Mouse (Mus musculus): ENCODE measurements around the gene Tctn3.
"Not testable (repeated sequence)": the region's sequence is repeated elsewhere in the genome, so short reads cannot be mapped to it uniquely, and the experiment has no call there.

Gene Tctn3

DNA sequence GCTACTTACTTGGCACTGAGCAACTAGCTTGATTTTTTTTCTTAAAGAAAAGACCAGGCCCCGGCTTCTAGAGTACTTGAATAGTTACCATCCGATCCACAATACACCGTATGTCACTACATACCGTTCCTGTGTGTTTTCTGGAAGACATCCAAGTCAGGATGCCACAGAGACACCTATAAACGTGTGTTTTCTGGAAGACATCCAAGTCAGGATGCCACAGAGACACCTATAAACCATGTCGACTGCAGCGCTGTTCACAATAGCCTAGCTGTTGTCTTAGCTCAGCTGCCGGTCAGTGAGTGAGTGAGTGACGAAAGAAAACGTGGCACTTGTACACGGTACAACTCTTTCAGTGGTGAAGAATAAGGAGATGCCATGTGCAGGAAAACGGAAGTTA lies 13.9 kb upstream of the Tctn3 start:
- no peak for DNase-seq (ENCODE audit: low spot score)

DNA sequence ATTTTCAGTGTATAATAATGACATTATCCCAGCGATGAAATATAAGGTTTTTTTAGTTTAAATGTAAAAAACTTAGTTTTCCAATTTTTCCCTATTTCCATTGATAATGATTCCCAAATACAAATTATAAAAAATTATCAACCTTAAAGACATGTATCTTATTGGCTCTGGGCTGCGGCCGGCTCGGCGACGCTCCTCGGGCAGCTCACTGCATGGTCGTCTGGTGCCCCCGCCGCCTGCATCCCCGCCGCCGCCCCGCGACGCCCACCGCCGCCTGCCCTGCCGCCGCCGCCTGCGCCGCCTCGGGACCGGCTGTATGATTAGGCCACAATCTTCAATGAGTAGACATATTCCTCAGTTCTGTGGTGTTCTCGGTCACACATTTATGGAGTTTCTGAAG lies 9.6 kb upstream of the Tctn3 start:
- DNase-seq (ENCODE audit: low spot score): not testable (repeated sequence)

DNA sequence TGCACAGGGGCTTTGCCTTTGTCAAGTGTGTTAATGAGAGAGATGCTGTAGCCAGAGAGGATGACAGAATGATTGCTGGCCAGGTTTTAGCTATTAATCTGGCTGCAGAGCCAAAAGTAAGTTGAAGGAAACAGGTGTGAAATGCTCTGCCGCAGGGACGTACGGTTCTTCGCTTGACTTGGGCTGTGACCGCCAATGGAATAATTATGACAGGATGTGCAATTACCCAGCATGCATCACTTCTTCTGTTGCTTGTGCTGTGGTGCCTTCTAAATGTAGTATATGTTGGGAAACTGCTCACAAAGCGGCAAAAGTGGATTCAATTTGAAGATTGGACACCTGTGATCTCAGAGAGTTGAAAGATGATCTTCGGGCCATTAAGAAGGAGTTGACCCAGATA lies 4.0 kb upstream of the Tctn3 start:
- no peak for DNase-seq (ENCODE audit: low spot score)

DNA sequence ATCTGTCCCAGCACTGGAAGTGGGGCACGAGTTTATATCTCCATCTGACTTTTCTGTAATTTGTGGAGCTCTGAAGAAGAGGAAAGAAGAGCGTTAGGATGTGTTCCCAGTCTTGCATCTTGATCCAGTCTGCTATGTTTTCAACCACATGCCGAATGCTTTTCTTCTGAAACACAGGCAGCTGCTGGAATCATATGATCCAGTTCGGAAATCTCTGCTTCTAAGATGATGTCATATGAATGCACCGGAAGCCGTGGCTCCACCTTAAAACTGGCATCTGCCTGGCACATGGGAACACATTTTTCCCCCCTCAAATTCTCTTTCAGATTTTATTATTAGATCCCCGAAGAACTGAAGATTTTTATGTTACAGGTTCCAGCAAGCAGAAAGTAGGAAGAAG lies 2.8 kb upstream of the Tctn3 start:
- no peak for DNase-seq (ENCODE audit: low spot score)

DNA sequence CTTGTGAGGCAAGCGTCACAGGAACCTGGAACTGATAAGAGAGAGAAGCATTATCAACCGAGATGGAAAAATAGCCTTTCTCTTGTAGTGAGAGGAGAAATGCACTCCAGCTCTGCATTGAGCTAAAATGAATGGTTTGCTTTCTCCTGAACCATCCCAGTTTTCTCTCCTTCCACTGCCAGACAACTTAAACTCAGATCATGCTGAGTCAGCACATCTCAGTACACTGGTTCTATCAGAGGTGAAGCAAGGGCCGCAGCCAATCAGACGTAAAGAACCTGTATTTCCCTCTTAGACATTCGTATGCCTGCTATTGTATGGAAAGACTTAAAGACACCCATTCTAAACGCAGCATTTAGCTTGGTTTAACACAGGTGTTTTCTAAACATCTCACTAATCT lies 4.4 kb downstream of the Tctn3 start:
- DNase-seq (ENCODE audit: low spot score): no peak

DNA sequence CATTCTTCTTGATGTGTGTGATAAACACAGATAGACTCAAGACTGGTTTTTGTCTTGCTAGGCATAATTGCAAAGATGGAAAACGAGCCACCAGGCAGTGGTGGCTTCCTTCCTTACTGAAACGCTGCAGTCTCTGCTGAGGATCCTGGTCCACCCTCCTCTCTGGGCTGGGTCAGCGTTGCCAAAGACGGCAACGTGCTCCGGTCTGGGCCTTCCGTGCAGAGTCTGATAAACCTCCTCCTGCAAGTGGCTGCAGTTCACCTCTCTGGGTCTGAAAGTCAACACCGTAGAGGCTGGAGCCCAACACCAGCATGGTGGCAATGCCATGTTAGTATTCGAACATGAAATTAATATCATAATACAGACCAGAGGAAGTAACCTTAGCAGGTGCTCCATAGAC lies 6.8 kb downstream of the Tctn3 start:
- DNase-seq (ENCODE audit: low spot score): no peak

DNA sequence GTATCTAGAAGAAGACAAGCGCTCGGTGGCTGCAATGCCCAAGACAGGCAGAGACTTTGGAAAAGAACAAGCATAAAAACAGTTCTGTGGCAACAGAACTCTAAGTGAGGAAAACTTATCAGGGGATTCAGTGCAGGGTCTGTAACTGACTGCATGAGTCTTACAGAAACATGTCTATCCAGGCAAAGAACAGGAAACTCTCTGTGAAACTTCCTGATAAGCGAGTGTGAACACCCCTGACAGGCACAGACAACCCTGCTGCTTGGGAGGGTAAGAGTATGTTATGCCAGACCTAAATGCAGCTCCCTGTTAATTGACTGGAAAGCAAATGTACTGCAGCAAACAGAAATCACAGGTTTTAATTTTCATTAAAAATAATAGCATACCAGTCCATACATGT lies 10.2 kb downstream of the Tctn3 start:
- DNase-seq (ENCODE audit: low spot score): no peak

DNA sequence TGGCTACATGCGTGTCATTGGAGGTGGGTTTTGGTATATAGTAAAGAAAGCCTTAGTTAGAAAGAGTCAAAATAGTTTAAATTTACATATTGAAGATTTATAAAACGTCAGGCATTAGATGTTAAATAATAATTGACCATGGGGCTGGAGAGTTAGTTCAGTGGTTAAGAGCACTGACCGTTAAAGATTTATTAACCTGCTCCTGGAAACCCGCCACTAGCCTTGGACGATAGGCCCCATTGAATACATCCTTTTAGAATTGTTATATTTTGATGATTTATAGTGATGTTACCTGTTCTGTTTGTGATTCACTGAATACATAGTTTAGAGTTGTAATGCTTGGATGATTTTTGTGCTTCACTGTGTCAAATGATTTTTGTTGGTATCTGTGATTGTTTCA lies 11.2 kb downstream of the Tctn3 start:
- not testable (repeated sequence) for DNase-seq (ENCODE audit: low spot score)

DNA sequence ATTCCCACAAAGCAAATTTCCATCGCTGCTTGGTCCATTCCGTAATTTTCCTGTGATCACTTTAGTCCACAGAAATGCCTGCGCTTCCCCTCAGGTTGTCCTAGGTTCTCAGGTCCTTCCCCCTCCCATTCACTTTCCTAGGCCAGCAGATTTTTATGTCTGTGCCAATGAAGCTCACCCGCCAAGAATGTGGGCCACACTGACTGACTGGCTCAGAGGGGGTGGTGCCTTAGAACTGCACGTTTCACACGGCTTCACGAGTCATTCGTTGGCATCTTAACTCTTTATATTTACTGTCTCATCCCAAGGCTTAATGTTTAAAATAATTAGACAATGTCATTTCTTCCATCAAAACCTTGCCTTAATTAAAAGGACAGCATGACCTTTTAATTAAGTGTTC lies 16.2 kb downstream of the Tctn3 start:
- DNase-seq (ENCODE audit: low spot score): no peak

DNA sequence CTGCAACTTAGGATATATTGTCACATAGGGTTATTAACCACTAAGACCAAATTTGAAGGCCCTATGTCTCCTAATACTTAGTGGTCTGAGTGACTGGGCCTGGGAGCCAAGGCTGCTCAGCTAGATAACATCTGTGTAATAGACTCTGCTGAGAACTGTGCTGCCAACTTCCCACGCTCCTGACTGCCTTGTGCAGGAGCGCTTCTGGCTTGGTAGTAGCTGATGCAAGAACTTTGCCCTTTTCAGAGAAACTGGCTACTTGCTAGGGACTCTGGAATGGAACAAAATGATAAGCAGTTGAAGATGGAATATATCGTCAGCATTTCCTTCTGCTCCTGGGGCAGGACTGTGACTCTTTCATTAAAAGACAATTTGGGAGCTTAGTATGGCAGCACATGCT lies 16.8 kb downstream of the Tctn3 start:
- no peak for DNase-seq (ENCODE audit: low spot score)

DNA sequence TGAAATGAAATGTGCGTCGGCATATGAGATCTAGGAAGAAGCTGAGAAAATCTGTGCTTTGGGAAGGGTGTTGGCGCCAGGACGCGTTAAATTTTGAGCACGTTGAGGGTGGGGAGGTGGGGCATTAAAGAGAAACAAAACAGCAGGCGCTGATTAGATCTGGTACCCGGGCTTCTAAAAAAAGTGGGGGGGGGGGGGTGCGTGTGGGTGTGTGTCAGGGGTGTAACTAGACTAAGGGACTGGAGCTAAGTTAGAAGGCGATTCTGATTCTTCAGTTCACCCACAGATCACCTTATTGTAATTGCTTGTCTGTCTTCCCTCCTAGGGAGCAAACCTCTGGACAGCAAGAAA lies 22.5 kb downstream of the Tctn3 start:
- DNase-seq (ENCODE audit: low spot score): no peak

DNA sequence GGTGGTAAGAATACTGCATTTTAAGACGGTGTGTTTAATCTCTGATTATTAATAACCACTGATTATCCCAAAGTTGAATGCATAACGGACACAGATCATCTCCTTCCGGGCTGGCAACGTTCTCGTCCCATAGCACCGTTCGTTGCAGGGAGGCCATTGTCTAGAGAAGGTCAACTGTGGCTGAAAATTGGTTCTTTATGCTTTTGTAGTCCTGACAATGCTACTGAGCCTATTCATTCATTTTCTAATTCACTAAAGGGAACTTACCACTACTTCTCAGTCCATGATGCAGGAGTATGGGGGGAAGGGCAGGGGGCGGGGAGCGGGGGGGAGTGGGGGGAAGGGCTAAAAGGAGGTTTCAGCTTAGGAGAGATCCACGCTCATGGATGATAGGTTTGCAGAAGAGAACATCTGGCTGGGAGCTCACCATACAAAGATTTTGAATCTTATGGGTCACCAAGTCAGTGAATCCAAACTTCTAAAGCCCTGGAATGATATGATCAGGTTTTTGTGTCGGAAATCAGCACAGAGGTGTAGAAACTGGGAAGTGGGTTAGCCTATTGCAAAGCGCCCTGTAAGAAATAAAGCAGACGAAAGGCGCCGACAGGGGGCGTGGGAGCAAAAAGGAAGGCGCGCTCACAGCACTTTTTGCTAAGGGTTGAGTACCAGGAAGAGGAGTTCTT lies 23.0 kb downstream of the Tctn3 start:
- DNase-seq (ENCODE audit: low spot score): peak; percentile 95

DNA sequence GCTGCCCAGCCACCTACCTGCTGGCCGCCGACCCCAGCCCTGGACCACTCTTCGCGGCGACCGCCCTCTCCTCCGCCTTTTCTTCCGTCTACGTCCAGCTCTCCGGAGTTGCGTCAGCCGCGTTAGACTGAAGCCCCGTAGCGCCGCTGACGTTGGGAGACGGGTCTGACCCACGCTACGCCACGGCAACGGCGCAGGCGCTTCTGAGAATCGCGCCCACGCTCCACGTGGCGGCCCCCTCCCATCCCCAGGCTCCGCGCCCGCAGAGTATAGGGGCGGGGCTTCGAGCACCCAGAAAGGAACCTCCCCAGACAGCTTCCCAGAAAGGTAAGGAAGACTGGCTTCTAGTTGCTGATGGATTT lies 23.8 kb downstream of the Tctn3 start, which contains the start of gene Aldh18a1:
Aldh18a1 (minus strand) TSS at position 171 of the 362 bp plus-strand sequence.
- peak; percentile 98 for DNase-seq (ENCODE audit: low spot score)

DNA sequence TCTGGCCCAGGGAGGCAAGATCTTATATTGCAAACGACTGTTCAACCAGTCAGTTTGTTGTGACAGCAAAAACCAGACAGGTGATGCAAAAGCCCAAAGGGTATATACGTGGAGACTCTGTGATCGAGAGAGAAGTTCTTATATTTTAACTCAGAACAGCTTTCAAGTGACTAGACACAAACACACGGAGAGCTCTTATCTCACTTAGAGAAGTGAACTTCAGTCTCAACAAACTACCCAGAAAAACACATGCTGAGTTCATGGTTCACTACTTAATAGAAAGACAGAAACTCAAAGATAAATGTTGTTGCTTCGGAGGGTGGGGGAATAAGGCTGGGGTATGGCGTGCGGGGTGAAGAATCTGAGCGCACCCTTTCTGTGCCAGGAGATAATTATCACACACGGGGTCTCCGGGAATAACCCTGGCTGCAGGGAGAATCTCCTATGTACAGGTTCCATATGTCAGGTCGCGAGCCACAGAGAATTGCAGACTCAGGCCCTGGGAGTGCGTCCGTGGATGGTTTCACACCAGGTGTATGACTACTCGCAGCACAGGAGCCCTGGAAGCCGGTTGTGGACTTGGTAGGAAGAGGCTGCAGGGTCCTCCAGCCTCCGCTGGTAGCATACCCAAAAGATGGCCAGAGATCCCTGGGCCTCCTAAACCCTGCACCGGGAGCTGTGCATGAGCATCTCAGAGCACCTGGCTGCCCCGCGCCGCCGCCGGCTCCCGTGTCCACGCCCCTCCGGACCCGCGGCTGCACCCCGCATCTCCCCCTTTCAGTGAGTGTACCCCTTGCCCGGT lies 24.3 kb downstream of the Tctn3 start:
- peak; percentile 7 for DNase-seq (ENCODE audit: low spot score)

DNA sequence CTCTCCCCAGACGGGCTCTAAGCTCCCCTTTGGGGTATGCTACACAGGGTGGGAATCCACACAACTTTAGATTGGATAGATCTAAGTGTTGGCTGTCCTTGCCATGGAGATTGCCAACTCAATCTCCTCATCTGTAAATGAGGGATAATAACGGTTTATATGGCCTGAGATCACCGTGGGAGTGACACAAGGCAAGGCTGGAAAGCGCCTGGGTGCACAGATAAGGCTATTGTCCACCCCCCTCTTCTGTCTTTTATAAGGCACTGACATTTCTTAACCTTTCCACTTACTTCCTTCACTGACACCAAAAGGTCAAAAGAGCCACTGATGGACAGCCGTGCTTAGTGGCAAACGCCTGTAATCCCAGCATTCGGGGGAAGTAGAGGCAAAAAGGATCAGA lies 25.1 kb downstream of the Tctn3 start:
- DNase-seq (ENCODE audit: low spot score): no peak

DNA sequence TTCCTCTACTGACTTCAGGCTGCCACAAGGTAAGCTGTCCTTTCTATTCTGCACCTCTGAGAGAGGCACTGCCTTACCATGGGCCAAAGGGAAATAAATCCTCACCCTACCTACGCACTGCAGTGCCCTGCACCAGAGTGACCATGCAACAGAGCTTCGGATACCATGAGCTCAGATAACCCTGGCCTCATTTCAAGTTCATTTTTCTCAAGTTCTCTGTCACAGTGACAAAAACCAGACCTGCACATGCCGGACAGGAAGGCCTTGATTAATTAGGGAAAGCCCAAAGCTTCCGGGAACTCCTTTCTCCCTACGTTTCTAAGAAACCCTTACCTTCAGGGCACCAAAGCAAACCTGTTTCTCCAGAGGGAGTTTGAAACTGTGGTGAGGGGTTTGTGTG lies 30.4 kb downstream of the Tctn3 start:
- no peak for DNase-seq (ENCODE audit: low spot score)

DNA sequence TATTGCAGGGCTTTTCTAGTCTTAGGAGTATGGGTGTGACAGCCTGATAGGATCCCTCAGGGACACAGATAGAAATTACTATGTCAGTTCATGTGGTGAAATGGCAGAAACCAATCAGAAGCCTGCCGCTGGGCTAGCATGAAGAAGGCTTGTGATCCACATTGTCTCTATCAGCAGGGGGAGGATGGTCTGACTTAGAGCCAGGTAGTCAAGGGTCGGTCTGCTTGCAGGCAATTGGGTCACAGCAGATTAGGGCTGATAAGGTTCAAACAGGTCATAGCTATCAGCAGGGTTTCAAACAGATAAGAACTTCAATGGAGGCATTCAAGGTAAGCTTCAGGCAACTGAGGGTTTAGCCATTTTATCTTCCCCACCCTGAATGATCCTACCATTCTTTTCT lies 31.1 kb downstream of the Tctn3 start:
- DNase-seq (ENCODE audit: low spot score): no peak

DNA sequence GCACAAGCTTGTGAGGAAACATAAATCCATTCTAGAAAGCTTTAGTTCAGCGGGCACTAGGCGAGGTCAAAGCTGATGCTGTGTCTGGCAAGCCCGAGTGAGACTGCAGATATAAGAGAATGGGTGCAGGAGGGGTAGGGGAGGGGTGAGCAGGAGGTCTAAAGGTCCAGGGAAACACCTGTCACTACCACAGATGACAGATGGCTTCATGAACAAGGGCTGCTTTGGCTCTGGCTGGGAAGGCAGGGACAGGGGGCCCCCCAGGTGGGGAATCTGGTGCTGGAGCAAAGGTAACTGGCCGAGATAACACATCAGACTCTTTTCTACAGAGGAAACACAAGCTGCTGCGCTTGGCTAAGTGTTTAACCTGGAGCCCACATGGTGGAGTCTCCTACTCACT lies 36.6 kb downstream of the Tctn3 start:
- DNase-seq (ENCODE audit: low spot score): no peak

DNA sequence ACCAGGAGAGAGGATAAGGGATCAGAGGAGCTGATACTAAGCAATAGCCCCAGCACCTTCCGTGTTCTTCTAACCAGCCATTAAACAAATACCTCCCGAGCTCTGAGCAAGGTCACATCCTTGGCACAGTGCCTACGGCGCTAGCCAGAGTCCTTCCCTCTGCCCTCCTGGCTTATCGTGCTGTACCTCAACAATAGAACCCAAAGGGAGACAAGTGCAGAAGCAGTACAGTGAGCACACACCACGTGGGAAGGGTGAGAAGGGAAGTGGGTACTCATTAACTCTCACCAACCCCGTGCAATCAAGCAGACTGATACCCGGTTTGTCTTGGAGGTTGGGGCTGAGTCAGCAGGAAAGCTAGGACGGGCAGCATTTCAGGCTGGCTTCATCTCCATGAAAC lies 41.3 kb downstream of the Tctn3 start:
- no peak for DNase-seq (ENCODE audit: low spot score)

DNA sequence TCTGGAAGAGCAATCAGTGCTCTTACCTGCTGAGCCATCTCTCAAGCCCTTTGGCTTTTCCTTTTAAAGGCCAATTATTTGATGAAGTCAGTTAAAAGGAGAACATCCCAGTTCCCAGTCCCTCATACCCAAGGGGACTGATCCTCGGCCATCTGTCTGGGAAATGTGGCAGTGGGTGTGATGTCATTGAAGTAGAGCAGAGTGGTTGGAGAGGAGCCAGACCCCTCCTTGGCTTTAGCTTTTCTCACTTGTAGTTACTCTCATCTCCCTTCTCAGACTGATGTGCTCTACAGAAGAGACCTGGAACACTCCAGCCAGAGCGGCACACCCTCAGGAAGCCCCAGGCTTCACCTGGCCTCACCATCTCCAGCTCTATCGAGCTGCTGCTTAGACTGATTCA lies 44.4 kb downstream of the Tctn3 start:
- DNase-seq (ENCODE audit: low spot score): no peak

DNA sequence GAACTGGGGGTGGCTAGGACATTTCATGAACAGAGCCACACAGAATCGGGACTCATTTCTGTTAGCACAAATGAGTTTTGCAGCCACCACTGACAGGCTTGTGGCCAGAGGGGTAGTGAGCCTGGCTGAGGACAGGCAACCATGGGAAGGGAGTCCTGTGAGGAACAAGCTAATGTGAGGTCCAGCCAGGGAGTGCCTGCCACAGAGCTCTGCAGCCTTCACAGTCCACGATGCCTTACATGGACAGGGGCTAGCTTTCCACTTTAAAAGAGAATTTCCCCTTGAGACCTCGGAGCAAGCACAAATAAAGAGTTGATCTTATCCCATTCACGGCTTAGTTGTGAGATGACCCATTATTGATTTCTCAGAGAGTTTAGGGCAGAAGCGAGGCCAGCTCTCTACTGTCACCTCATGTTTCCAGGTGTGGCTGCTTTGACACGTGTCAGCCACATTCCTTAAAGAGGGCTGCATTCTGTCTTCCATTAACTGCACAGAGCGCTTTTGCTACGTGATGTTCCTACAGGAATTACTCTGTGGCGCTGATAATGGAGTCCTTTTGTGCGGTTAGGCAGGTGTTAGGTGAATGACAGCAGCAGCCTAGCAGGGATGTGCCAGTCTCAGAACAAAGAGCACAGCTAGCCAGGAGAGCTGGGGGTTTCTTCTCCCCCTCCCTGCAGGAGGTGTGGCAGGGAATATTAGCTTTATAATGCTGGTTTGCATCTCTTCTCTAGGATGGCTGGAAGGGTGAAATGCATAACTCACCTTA lies 48.0 kb downstream of the Tctn3 start:
- DNase-seq (ENCODE audit: low spot score): no peak

DNA sequence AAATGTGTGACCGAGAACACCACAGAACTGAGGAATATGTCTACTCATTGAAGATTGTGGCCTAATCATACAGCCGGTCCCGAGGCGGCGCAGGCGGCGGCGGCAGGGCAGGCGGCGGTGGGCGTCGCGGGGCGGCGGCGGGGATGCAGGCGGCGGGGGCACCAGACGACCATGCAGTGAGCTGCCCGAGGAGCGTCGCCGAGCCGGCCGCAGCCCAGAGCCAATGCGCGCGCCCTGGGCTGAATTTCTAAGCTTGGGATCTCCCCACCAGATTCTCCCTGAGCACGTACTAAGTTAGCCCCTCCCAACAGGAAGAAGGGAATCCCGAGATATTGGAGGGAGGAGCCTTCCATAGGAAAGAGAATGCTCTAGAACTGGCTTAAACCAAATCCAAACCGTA lies 50.5 kb downstream of the Tctn3 start:
- DNase-seq (ENCODE audit: low spot score): not testable (repeated sequence)

DNA sequence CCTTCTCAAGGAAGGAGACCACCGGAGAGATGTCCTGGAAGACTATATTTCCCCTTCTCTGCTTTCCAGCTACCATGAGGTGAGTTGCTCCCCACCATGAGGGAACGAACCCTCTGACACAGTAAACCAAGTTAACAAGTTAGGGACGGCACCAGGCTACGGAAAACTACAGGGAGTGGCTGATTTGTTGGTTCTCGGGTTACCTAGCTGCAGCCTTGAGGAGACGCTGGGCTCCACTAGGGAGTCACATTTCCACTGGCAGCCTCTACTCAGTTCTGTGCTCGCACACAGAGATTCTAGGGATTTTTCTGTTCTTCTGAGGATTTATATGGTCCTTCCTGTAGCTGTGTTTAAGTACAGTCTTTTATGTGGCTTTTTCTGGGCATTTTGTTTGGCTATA lies 56.0 kb downstream of the Tctn3 start:
- DNase-seq (ENCODE audit: low spot score): no peak

Measured in retina, embryonic 14.5 days (tissue).